Mouse (Mus musculus): ENCODE data around the gene Lrrc43. TPM values are rescaled to one million over a fixed set of nuclear protein-coding genes. Genes with fewer than 3 reads are reported as not detected.
"Not testable (repeated sequence)": the region's sequence is repeated elsewhere in the genome, so short reads cannot be mapped to it uniquely, and the experiment has no call there.

The Lrrc43 gene
- polyA plus RNA-seq, 1 experiment from 2014 or later: not detected

DNA sequence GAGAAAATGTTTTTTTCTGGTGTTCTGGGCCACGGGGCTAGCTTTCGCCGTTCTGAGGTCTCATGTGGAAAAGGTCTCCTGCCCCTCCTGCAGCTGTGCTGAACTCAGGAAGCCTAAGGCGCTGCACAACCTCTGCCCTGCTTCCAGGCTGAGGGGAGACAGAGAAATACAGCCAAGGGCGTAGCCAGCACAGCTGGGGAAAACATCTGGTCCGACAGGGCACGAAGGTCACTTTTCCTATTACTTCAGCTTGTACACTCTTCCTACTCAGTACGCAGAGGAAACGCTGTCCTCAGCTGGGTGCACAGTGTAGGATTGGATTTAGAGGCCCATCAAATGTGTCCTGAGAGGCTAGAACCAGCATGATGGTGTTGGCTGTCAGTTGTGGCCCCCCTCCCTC, 830 bp downstream of the Lrrc43 start:
- no peaks in the 10 kb centered on the region for H3K9me3 ChIP-seq
- H3K27me3 ChIP-seq (ENCODE audit: insufficient read depth, poor library complexity, severe bottlenecking): peaks cover 5% of the 10 kb centered on the region; the same call in 1 of the 2 replicates
- peaks cover 11% of the 10 kb centered on the region for H3K4me1 ChIP-seq
- no peak overlapping the region for H3K27ac ChIP-seq
- 66% methylated on average over 9 of the region's 9 CpGs for WGBS
- no peaks in the 10 kb centered on the region for H3K36me3 ChIP-seq
- no peak overlapping the region for H3K4me3 ChIP-seq
- DNase-seq (ENCODE audit: low spot score): no peak

DNA sequence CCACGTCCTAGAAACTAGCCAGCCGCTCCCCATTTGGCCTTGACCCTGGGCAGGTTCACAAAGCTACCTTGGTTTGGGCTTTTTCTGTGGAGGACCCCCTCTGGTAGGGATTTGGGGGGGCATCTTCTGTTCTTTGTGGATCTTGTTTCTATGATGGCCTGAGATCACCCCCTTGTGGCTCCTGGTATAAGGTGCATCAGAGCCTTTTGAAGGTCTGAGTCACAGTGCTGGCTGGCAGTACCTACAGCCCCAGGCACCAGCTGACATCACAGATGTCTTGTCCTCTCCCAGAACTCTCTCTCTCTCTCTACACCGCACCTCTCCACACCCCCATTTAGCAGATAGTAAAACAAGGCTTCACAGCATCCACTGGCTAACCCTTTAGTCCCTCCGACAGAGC, 10.6 kb downstream of the Lrrc43 start:
- H3K27me3 ChIP-seq (ENCODE audit: insufficient read depth, poor library complexity, severe bottlenecking): peaks cover 12% of the 10 kb centered on the region
- WGBS: 45% methylated on average over 4 of the region's 4 CpGs
- H3K4me3 ChIP-seq: no peak overlapping the region
- peaks cover 26% of the 10 kb centered on the region for H3K4me1 ChIP-seq
- no peaks in the 10 kb centered on the region for H3K36me3 ChIP-seq
- H3K27ac ChIP-seq: no peak overlapping the region
- no peak for DNase-seq (ENCODE audit: low spot score)
- H3K9me3 ChIP-seq: no peaks in the 10 kb centered on the region

DNA sequence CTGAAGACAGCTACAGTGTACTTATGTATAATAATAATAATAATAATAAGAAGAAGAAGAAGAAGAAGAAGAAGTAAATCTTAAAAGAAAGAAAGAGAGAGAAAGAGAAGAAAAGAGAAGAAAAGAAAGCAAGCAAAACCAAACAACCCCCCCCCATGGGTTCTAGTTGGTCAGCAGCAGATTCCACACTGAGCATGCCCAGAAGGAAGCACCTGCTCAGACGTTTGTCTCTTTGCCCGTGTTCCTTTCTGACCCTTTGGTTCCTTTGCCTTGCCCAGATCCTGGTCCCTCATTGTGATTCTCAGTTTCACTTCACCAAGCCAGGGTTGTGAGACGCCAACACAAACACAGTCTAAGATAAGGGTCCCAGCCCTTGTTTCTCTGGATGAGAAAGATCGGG, 12.9 kb downstream of the Lrrc43 start:
- Histone ChIP-seq H3K27ac (no peak overlapping the region), H3K4me1 (peaks cover 22% of the 10 kb centered on the region), H3K27me3 (ENCODE audit: insufficient read depth, poor library complexity, severe bottlenecking) (peaks cover 23% of the 10 kb centered on the region), H3K4me3 (no peak overlapping the region), H3K9me3 (no peaks in the 10 kb centered on the region), H3K36me3 (no peaks in the 10 kb centered on the region)
- DNase-seq (ENCODE audit: low spot score): no peak
- 56% methylated on average over 4 of the region's 4 CpGs for WGBS

DNA sequence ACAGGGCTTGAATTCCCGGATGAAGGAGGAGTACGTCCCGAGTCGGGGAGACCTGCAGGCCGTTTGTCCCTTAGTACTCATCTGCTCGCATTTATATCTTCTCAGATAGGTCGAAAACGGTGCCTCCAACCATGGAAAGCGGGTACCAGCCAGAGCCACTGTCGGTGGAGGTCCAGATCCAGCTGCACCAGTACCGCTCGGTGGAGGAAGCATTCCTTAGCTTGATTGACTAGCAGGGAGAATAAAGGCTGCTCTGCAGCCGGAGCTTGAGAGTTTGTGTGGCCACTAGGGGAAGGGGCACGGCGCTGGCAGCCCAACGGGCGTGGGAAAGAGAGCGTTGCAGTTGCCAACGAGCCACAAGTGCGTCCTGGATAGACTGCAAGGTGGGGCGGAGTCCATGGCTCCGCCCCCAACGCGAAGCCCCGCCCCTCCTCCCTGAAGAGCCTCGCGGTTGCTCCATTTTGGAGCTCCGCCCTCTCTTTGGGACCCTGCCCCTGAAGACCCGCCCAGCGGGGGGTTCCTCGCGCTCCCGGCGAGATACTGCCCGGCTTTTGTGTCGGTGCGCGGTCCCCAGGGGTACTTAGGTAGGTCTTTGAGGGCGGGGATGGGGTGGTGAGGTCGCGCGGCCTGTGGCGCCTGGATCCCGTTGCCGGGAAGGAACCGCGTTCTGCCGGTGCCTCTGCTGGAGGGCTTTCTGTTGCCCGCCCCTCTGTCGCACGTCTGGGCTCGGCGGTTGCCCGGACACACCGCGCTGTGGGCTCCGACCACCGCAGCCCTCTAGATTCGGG, 19.0 kb downstream of the Lrrc43 start:
- H3K4me3 ChIP-seq: peak overlapping the region; percentile 66
- peaks cover 18% of the 10 kb centered on the region for H3K36me3 ChIP-seq
- no peaks in the 10 kb centered on the region for H3K9me3 ChIP-seq
- DNase-seq (ENCODE audit: low spot score): peak; percentile 90
- peaks cover 14% of the 10 kb centered on the region for H3K4me1 ChIP-seq
- peaks cover 45% of the 10 kb centered on the region for H3K27me3 ChIP-seq (ENCODE audit: insufficient read depth, poor library complexity, severe bottlenecking)
- WGBS: 2% methylated on average over 59 of the region's 59 CpGs
- H3K27ac ChIP-seq: peak overlapping the region; percentile 33; the same call in 1 of the 2 replicates

DNA sequence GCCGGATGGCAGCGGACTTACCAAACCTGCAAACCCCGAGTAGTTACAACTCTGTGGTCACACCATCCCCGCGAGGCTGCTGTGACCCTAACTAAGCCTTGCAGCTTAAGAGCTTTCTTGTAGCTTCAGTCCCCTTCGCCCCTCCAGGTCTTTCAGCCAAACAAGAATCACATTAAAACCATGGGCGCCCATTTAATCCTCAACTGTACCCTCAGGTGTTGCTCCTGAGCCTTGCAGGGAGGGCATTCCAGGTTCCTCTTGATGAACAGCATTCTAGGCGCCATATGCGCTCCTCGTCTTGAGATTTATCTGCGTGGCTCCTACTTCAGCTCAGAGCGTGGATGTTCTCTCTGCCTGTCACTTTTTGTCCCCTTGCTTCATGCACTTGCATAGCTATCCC, 19.8 kb downstream of the Lrrc43 start:
- no peak for DNase-seq (ENCODE audit: low spot score)
- 10% methylated on average over 12 of the region's 12 CpGs for WGBS
- Histone ChIP-seq H3K4me1 (peaks cover 9% of the 10 kb centered on the region), H3K27ac (peak overlapping the region; percentile 33; the same call in 1 of the 2 replicates), H3K27me3 (ENCODE audit: insufficient read depth, poor library complexity, severe bottlenecking) (peaks cover 45% of the 10 kb centered on the region), H3K36me3 (peaks cover 21% of the 10 kb centered on the region), H3K4me3 (peak overlapping the region; percentile 66), H3K9me3 (no peaks in the 10 kb centered on the region)

DNA sequence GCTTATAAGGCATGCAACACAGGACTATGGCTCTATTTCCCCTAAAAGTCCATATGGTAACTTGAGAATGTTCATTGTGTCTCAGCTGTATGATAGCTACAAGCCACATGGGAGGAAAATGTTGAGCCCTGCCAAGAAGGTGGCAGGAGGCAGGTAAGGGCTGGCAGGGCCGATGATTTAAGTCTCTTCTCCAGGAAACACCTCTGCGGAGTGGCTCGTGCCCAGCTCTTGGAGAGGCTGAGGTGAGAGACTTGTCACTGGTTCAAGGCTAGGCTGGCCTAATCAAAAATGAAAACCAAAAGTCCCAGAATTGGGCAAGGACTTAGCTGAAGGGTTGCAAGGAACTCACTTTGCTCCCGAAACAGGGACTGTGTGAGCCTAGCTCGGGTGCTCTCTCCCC, 21.1 kb downstream of the Lrrc43 start, which contains the start of gene B3gnt4:
TSS of gene B3gnt4 (plus strand) at position 301 of the 400 bp plus-strand sequence.
- H3K4me3 ChIP-seq: no peak within 1 kb of the TSS; the same call in 1 of the 2 replicates
- no peaks in the 10 kb centered on the region for H3K9me3 ChIP-seq
- WGBS: 89% methylated on average over 5 of the region's 5 CpGs
- H3K27me3 ChIP-seq (ENCODE audit: insufficient read depth, poor library complexity, severe bottlenecking): peaks cover 39% of the 10 kb centered on the region
- peaks cover 28% of the 10 kb centered on the region for H3K36me3 ChIP-seq
- H3K27ac ChIP-seq: no peak within 1 kb of the TSS
- no peak for DNase-seq (ENCODE audit: low spot score)
- H3K4me1 ChIP-seq: peaks cover 9% of the 10 kb centered on the region

DNA sequence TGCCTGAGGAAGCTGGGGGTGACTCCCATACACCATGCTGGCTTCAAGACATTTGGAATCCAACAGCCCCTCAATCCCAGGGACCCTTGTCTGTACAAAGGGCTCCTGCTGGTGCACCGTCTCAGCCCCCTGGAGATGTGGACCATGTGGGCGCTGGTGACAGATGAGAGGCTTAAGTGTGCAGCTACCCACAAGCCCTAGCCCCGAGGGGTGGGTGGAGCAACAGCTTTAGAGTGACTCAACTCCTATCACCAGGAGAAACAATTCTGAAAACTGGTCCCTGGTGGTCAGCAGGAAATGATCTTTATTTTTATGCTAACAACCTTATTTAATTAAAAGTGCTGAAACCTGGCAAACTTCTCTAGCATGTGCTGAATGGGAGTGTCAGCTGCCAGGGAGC, 22.3 kb downstream of the Lrrc43 start:
- not testable (repeated sequence) for H3K9me3 ChIP-seq; H3K27ac ChIP-seq; H3K4me3 ChIP-seq; DNase-seq (ENCODE audit: low spot score); H3K4me1 ChIP-seq
- Histone ChIP-seq H3K36me3 (peaks cover 40% of the 10 kb centered on the region), H3K27me3 (ENCODE audit: insufficient read depth, poor library complexity, severe bottlenecking) (peaks cover 34% of the 10 kb centered on the region)
- 82% methylated on average over 3 of the region's 3 CpGs for WGBS

DNA sequence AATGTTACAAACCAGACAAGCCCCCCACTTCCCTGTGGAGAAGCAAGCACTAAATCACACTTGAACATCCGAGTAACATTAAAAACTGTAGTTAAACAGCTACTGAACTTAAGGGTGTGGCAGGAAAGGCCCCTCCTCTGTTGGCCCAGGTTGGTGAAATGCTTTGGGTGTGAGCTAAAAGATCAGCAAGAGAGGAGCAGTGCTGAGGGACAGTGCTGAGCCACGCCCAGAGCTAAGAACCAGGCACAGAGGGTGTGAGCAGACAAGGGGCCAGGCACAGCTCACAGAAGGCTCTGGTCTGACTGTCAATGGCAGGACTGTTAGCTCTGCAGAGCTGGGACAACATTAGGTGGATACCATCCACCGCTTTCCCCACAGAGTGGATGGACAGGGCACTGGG, 23.0 kb downstream of the Lrrc43 start:
- WGBS: 74% methylated on average over 3 of the region's 3 CpGs
- no peaks in the 10 kb centered on the region for H3K9me3 ChIP-seq
- H3K4me1 ChIP-seq: peaks cover 9% of the 10 kb centered on the region
- peaks cover 27% of the 10 kb centered on the region for H3K27me3 ChIP-seq (ENCODE audit: insufficient read depth, poor library complexity, severe bottlenecking)
- no peak overlapping the region for H3K4me3 ChIP-seq
- no peak for DNase-seq (ENCODE audit: low spot score)
- peaks cover 47% of the 10 kb centered on the region for H3K36me3 ChIP-seq
- no peak overlapping the region for H3K27ac ChIP-seq

DNA sequence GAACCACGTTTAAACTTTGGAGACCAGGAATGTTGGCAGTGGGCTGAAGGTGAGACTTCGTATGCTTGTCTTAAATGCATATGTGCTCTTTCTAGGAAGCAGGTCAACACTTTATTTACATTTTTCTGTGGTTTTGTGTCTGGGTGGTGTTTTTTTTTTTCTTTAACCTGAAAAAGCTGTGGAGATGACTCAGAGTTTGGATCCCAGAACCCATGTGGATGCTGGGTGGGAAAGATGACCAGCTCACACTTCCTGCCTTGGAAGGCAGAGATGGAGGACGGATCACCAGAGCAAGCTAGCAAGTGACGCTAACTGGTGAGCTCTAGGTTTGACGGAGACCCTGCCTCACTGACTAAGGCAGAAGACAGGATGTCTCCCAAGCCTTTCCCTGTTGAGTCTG, 25.8 kb downstream of the Lrrc43 start:
- DNase-seq (ENCODE audit: low spot score): no peak
- H3K27ac ChIP-seq: no peak overlapping the region
- H3K9me3 ChIP-seq: no peaks in the 10 kb centered on the region
- no peak overlapping the region for H3K4me3 ChIP-seq
- peaks cover 71% of the 10 kb centered on the region for H3K36me3 ChIP-seq
- H3K27me3 ChIP-seq (ENCODE audit: insufficient read depth, poor library complexity, severe bottlenecking): peaks cover 10% of the 10 kb centered on the region
- WGBS: 84% methylated on average over 5 of the region's 5 CpGs
- H3K4me1 ChIP-seq: no peaks in the 10 kb centered on the region

DNA sequence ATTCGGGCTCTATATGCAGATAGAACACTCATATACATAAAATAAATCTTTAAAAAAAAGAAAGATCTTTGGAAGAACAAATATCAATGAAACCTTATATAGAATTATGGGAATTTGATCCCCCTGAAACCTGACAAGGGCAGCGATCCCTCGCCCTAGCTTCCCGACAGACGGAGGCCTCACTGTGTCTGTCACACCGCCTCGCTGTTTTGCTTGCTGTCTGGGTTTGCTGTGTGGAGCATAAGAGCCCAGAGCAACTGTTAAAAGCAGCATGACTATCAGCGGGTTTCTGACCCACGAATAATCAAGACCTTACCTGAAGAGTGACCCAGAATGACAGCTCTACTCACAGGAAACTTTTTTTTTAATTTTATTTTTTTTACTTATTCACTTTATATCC, 31.6 kb downstream of the Lrrc43 start:
- Histone ChIP-seq H3K9me3 (no peaks in the 10 kb centered on the region), H3K4me1 (peaks cover 18% of the 10 kb centered on the region), H3K4me3 (no peak overlapping the region), H3K27ac (no peak overlapping the region), H3K27me3 (ENCODE audit: insufficient read depth, poor library complexity, severe bottlenecking) (no peaks in the 10 kb centered on the region), H3K36me3 (peaks cover 39% of the 10 kb centered on the region)
- 83% methylated on average over 9 of the region's 9 CpGs for WGBS
- no peak for DNase-seq (ENCODE audit: low spot score)

DNA sequence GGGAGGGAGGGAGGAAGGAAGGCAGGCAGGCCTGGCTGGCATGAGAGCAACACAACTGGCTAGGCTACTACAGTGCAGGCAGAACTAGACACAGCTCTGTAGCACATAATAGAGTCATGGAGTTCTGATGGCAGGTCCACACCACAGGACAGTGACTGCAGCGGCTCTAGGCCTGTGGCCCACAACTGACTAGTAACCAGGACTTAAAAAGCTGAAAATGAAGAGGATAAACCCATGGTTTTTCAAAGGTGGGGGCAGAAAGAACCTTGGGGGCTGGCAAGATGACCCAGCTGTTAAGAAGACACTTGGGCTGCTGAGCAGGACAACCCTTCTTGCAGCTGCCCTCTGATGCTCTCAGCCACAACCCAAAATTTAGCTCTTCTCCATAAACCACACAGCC, 32.5 kb downstream of the Lrrc43 start:
- H3K4me1 ChIP-seq: peaks cover 18% of the 10 kb centered on the region
- H3K9me3 ChIP-seq: no peaks in the 10 kb centered on the region
- H3K36me3 ChIP-seq: peaks cover 30% of the 10 kb centered on the region
- WGBS: 83% methylated on average over 1 of the region's 1 CpGs
- DNase-seq (ENCODE audit: low spot score): no peak
- H3K4me3 ChIP-seq: no peak overlapping the region
- H3K27me3 ChIP-seq (ENCODE audit: insufficient read depth, poor library complexity, severe bottlenecking): no peaks in the 10 kb centered on the region
- no peak overlapping the region for H3K27ac ChIP-seq

DNA sequence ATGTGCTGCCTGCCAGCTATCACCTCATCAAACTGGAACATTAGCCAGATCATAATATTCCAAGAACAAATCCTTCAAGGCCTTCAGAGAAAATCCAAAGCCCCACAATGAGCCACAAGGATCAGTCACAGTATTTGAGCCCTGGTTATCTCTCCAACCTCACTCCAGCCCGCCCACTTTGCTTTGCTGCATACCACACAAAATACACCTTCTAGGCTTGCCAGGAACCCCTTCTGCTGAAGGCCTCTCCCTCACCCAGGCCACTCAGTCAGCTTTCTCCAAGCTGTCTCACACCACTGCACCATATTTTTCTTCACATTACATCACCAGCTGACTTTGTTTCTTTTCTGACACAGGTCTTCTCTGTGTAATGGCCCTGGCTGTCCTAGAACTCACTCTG, 33.1 kb downstream of the Lrrc43 start:
- DNase-seq (ENCODE audit: low spot score): no peak
- no peaks in the 10 kb centered on the region for H3K9me3 ChIP-seq
- peaks cover 18% of the 10 kb centered on the region for H3K4me1 ChIP-seq
- H3K4me3 ChIP-seq: no peak overlapping the region
- H3K27me3 ChIP-seq (ENCODE audit: insufficient read depth, poor library complexity, severe bottlenecking): no peaks in the 10 kb centered on the region
- 70% methylated on average over 1 of the region's 1 CpGs for WGBS
- peaks cover 24% of the 10 kb centered on the region for H3K36me3 ChIP-seq
- no peak overlapping the region for H3K27ac ChIP-seq

DNA sequence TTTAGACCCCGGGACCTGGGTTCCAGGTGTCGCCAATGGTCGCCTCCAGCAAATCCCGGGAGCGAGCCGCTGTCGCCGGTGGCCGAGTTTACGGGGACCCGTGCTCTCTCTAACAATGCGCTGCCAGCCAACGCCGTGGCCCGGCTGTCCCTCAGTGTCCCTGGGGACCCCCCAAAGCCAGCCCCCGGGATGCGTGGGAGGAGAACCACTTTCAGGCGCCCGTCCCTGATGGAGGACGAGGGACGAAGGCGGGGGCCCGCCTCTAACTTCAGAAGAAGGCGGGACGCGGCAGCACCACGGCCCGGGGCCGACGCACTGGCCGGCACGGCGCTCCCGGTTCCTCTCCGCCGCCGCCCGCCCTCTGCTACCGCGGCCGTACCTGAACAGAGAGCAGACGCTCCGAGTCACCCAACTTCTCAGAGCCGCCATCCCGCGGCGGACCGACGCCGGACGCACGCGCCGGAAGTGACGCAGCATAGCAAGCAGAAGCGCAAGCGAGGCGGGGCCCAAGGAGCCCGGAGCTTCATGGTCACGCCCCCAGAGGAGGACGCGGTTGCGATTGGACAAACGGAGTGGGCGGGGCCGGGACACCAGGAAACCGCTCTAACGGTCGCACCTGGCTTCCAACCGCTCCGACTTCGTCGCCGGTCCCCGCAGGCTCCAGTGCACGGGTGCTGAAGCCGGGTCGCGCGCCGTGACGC, 34.7 kb downstream of the Lrrc43 start, which contains the start of gene Diablo:
TSS of gene Diablo (minus strand) at position 485 of the 701 bp plus-strand sequence.
- Histone ChIP-seq H3K27me3 (ENCODE audit: insufficient read depth, poor library complexity, severe bottlenecking) (no peaks in the 10 kb centered on the region), H3K4me1 (peaks cover 18% of the 10 kb centered on the region), H3K9me3 (no peaks in the 10 kb centered on the region), H3K4me3 (peak within 1 kb of the TSS; percentile 95), H3K36me3 (peaks cover 22% of the 10 kb centered on the region), H3K27ac (peak within 1 kb of the TSS; percentile 93)
- under 1% methylated on average over 82 of the region's 82 CpGs for WGBS
- DNase-seq (ENCODE audit: low spot score): peak; percentile 99

Measured in heart, embryonic 10.5 days (tissue).